Mouse (Mus musculus) liver, embryonic 13.5 days (tissue): ENCODE data around the gene Lpin2. TPM values are rescaled to one million over a fixed set of nuclear protein-coding genes. Genes with fewer than 3 reads are reported as not detected.
A peak's percentile ranks its signal among the peaks of the same experiment; 100 is the strongest.

Experiments used
- ATAC-seq: fragments of 200-750 bp; cut with Nextera tagmentation; 2 replicates; pipeline ENCODE4 v1.8.0; 2017; ENCODE audit warnings: low read depth, mild to moderate bottlenecking, moderate number of reproducible peaks, moderate library complexity
- DNase-seq: peaks from one replicate; pipeline ENCODE4 v3.0.0; 2022
- H3K27ac ChIP-seq: fragments of 300-500 bp; sonication (generic); 2 replicates; pipeline ENCODE4 v1.5.1; 2015; ENCODE audit warnings: moderate library complexity, mild to moderate bottlenecking, inconsistent platforms
- H3K27me3 ChIP-seq: fragments of 300-500 bp; sonication (generic); 2 replicates; pipeline ENCODE4 v1.6.1; 2015; ENCODE audit warnings: mild to moderate bottlenecking, inconsistent platforms
- H3K36me3 ChIP-seq: fragments of 300-500 bp; sonication (generic); 2 replicates; pipeline ENCODE4 v1.6.1; 2015; ENCODE audit warnings: mild to moderate bottlenecking, inconsistent platforms
- H3K4me1 ChIP-seq: fragments of 300-500 bp; sonication (generic); replicated peaks from 2 replicates; pipeline ENCODE4 v1.6.1; 2015; ENCODE audit warnings: inconsistent platforms
- H3K4me2 ChIP-seq: fragments of 300-500 bp; sonication (generic); 2 replicates; pipeline ENCODE4 v1.6.1; 2015; ENCODE audit warnings: inconsistent platforms, mild to moderate bottlenecking, moderate library complexity
- H3K4me3 ChIP-seq: fragments of 300-500 bp; sonication (generic); replicated peaks from 2 replicates; pipeline ENCODE4 v1.5.1; 2015; ENCODE audit warnings: mild to moderate bottlenecking, inconsistent platforms
- H3K9ac ChIP-seq: fragments of 300-500 bp; sonication (generic); 2 replicates; pipeline ENCODE4 v1.6.1; 2015; ENCODE audit warnings: mild to moderate bottlenecking, inconsistent platforms
- H3K9me3 ChIP-seq: fragments of 300-500 bp; sonication (generic); replicated peaks from 2 replicates; pipeline ENCODE4 v1.6.1; 2016; ENCODE audit warnings: inconsistent platforms
- WGBS: fragments of 180-500 bp; shearing (Covaris S2); methylation state at CpG from one replicate; pipeline ENCODE4 v1.1.7; 2015; ENCODE audit not compliant: insufficient replicate concordance; 5-methylcytosine and 5-hydroxymethylcytosine counted together
- polyA plus RNA-seq: library from polyadenylated mRNA; unstranded; fragments of >200 nt; fragmentation: Nextera tagmentation; extraction: Ambion mirVana; gene quantifications from 2 replicates; pipeline ENCODE4 v1.2.1, GENCODE M21; 2015

Lpin2 gene
- polyA plus RNA-seq, 1 experiment from 2014 or later = 38.0 TPM

- Histone ChIP-seq H3K27ac (peak overlapping the region; percentile 73; the same call in 1 of the 2 replicates), H3K36me3 (peaks cover 94% of the 10 kb centered on the region), H3K4me1 (peaks cover 78% of the 10 kb centered on the region), H3K27me3 (no peaks in the 10 kb centered on the region), H3K9me3 (no peaks in the 10 kb centered on the region), H3K4me2 (no peak overlapping the region), H3K9ac (no peak overlapping the region), H3K4me3 (no peak overlapping the region)
- DNase-seq = no peak
- 88% methylated on average over 9 of the region's 9 CpGs for WGBS
- no peak for ATAC-seq
Measured at GRCm38 (mm10) chr17:71252101-71252500, 69.7 kb downstream of the Lpin2 start.

- DNase-seq (no peak), ATAC-seq (no peak)
- Histone ChIP-seq H3K4me1 (peaks cover 87% of the 10 kb centered on the region), H3K27ac (peak overlapping the region; percentile 66), H3K9ac (no peak overlapping the region), H3K9me3 (no peaks in the 10 kb centered on the region), H3K4me2 (no peak overlapping the region), H3K27me3 (no peaks in the 10 kb centered on the region), H3K4me3 (no peak overlapping the region), H3K36me3 (peaks cover 81% of the 10 kb centered on the region)
- WGBS = 90% methylated on average over 2 of the region's 2 CpGs
Measured at GRCm38 (mm10) chr17:71253391-71253790, 71.0 kb downstream of the Lpin2 start.

- Histone ChIP-seq H3K27ac (peak overlapping the region; percentile 66), H3K36me3 (peaks cover 74% of the 10 kb centered on the region)
Measured at GRCm38 (mm10) chr17:71254106-71254505, 71.7 kb downstream of the Lpin2 start.

GRCm38 (mm10) chr17:71254736-71255135 is 72.4 kb downstream of the Lpin2 start:
- WGBS = 34% methylated on average over 6 of the region's 6 CpGs
- peaks cover 92% of the 10 kb centered on the region for H3K4me1 ChIP-seq
- no peak overlapping the region for H3K4me2 ChIP-seq
- H3K36me3 ChIP-seq = peaks cover 68% of the 10 kb centered on the region
- DNase-seq = no peak
- peak overlapping the region; percentile 36; the same call in 1 of the 2 replicates for H3K9ac ChIP-seq
- H3K9me3 ChIP-seq = no peaks in the 10 kb centered on the region
- peak overlapping the region; percentile 72 for H3K27ac ChIP-seq
- ATAC-seq = no peak
- H3K27me3 ChIP-seq = no peaks in the 10 kb centered on the region
- H3K4me3 ChIP-seq = no peak overlapping the region

More at GRCm38 (mm10) chr17:71254106-71254505, 71.7 kb downstream of the Lpin2 start:
- 75% methylated on average over 5 of the region's 5 CpGs for WGBS
- no peaks in the 10 kb centered on the region for H3K9me3 ChIP-seq
- no peak overlapping the region for H3K4me3 ChIP-seq
- H3K4me1 ChIP-seq = peaks cover 91% of the 10 kb centered on the region
- peak overlapping the region; percentile 36 for H3K9ac ChIP-seq
- DNase-seq = no peak
- H3K27me3 ChIP-seq = no peaks in the 10 kb centered on the region
- H3K4me2 ChIP-seq = no peak overlapping the region
- no peak for ATAC-seq

GRCm38 (mm10) chr17:71256068-71256615 is 73.8 kb downstream of the Lpin2 start:
- H3K27me3 ChIP-seq = no peaks in the 10 kb centered on the region
- DNase-seq (peak; percentile 75), ATAC-seq (peak; percentile 32)
- WGBS = 48% methylated on average over 14 of the region's 14 CpGs
- no peak overlapping the region for H3K4me3 ChIP-seq
- no peaks in the 10 kb centered on the region for H3K9me3 ChIP-seq
- peaks cover 54% of the 10 kb centered on the region for H3K36me3 ChIP-seq
- peaks cover 92% of the 10 kb centered on the region for H3K4me1 ChIP-seq
- peak overlapping the region; percentile 44; the same call in 1 of the 2 replicates for H3K9ac ChIP-seq
- peak overlapping the region; percentile 17; the same call in 1 of the 2 replicates for H3K4me2 ChIP-seq
- peak overlapping the region; percentile 90 for H3K27ac ChIP-seq

GRCm38 (mm10) chr17:71256806-71257536 is 74.6 kb downstream of the Lpin2 start:
- 50% methylated on average over 13 of the region's 13 CpGs for WGBS
- Histone ChIP-seq H3K36me3 (peaks cover 46% of the 10 kb centered on the region), H3K4me1 (peaks cover 94% of the 10 kb centered on the region), H3K9me3 (no peaks in the 10 kb centered on the region), H3K4me2 (0 out of 2 replicates have a peak overlapping the region, but pooled peaks have one; percentile 17), H3K27me3 (no peaks in the 10 kb centered on the region), H3K9ac (peak overlapping the region; percentile 44), H3K27ac (peak overlapping the region; percentile 90), H3K4me3 (no peak overlapping the region)
- no peak for ATAC-seq
- no peak for DNase-seq

- peak overlapping the region; percentile 37 for H3K4me3 ChIP-seq
Measured at GRCm38 (mm10) chr17:71259727-71260126, 77.4 kb downstream of the Lpin2 start.

GRCm38 (mm10) chr17:71260658-71261057 is 78.3 kb downstream of the Lpin2 start:
- ATAC-seq = no peak
- Histone ChIP-seq H3K4me3 (no peak overlapping the region), H3K27me3 (no peaks in the 10 kb centered on the region), H3K9me3 (no peaks in the 10 kb centered on the region), H3K4me1 (peaks cover 100% of the 10 kb centered on the region), H3K9ac (peak overlapping the region; percentile 54; the same call in 1 of the 2 replicates), H3K4me2 (peak overlapping the region; percentile 66), H3K36me3 (peaks cover 9% of the 10 kb centered on the region), H3K27ac (peak overlapping the region; percentile 90)
- DNase-seq = no peak
- WGBS = 55% methylated on average over 3 of the region's 3 CpGs

More at GRCm38 (mm10) chr17:71259727-71260126, 77.4 kb downstream of the Lpin2 start:
- DNase-seq (no peak), ATAC-seq (peak; percentile 91)
- H3K4me1 ChIP-seq = peaks cover 98% of the 10 kb centered on the region
- H3K4me2 ChIP-seq = peak overlapping the region; percentile 66
- H3K27ac ChIP-seq = peak overlapping the region; percentile 90
- WGBS = 33% methylated on average over 11 of the region's 11 CpGs
- H3K27me3 ChIP-seq = no peaks in the 10 kb centered on the region
- peaks cover 19% of the 10 kb centered on the region for H3K36me3 ChIP-seq
- H3K9ac ChIP-seq = peak overlapping the region; percentile 54
- no peaks in the 10 kb centered on the region for H3K9me3 ChIP-seq

GRCm38 (mm10) chr17:71263136-71263535 is 80.8 kb downstream of the Lpin2 start:
- peaks cover 98% of the 10 kb centered on the region for H3K4me1 ChIP-seq
- WGBS = 20% methylated on average over 6 of the region's 6 CpGs
- H3K36me3 ChIP-seq = no peaks in the 10 kb centered on the region
- H3K4me3 ChIP-seq = no peak overlapping the region
- H3K27me3 ChIP-seq = no peaks in the 10 kb centered on the region
- H3K9me3 ChIP-seq = no peaks in the 10 kb centered on the region
- H3K27ac ChIP-seq = peak overlapping the region; percentile 90
- no peak for DNase-seq
- H3K9ac ChIP-seq = peak overlapping the region; percentile 55
- peak overlapping the region; percentile 34 for H3K4me2 ChIP-seq
- no peak for ATAC-seq

GRCm38 (mm10) chr17:71264739-71265138 is 82.4 kb downstream of the Lpin2 start:
- ATAC-seq (no peak), DNase-seq (no peak)
- peaks cover 98% of the 10 kb centered on the region for H3K4me1 ChIP-seq
- no peaks in the 10 kb centered on the region for H3K36me3 ChIP-seq
- H3K27ac ChIP-seq = peak overlapping the region; percentile 90
- no peaks in the 10 kb centered on the region for H3K9me3 ChIP-seq
- peak overlapping the region; percentile 26; the same call in 1 of the 2 replicates for H3K4me3 ChIP-seq
- 18% methylated on average over 4 of the region's 4 CpGs for WGBS
- H3K27me3 ChIP-seq = no peaks in the 10 kb centered on the region
- peak overlapping the region; percentile 60 for H3K9ac ChIP-seq
- peak overlapping the region; percentile 50 for H3K4me2 ChIP-seq

GRCm38 (mm10) chr17:71265336-71266051 is 83.1 kb downstream of the Lpin2 start:
- H3K4me3 ChIP-seq = peak overlapping the region; percentile 26
- H3K27ac ChIP-seq = peak overlapping the region; percentile 90
- 31% methylated on average over 5 of the region's 5 CpGs for WGBS
- DNase-seq = no peak
- H3K9ac ChIP-seq = peak overlapping the region; percentile 60
- ATAC-seq = no peak
- H3K4me2 ChIP-seq = peak overlapping the region; percentile 50
- peaks cover 98% of the 10 kb centered on the region for H3K4me1 ChIP-seq
- H3K36me3 ChIP-seq = no peaks in the 10 kb centered on the region
- no peaks in the 10 kb centered on the region for H3K9me3 ChIP-seq
- H3K27me3 ChIP-seq = no peaks in the 10 kb centered on the region
